Mouse (Mus musculus) MEL (cell line): ENCODE data around the gene Tspan3. TPM values are rescaled to one million over a fixed set of nuclear protein-coding genes. Genes with fewer than 3 reads are reported as not detected.
A peak's percentile ranks its signal among the peaks of the same experiment; 100 is the strongest.

Source experiments
- DNase-seq: peaks from one replicate; pipeline ENCODE4 v3.0.0; 2011; ENCODE audit warnings: low read depth, low spot score
- H3K27ac ChIP-seq: 2 replicates; pipeline ENCODE4 v1.5.1; 2012; ENCODE audit warnings: low read depth, mild to moderate bottlenecking, control low read depth, low read length, moderate library complexity; ENCODE audit not compliant: control insufficient read depth
- H3K27me3 ChIP-seq, 2 experiments: fragments of 150-350 bp in 1 of 2; sonication (generic) in 1 of 2; 2 replicates each; pipeline ENCODE4 v1.6.1; 2012; ENCODE audit warnings: low read length in 2 of 2, mild to moderate bottlenecking in 2 of 2, improper control_type of control experiment in 1 of 2, moderate library complexity in 1 of 2; ENCODE audit not compliant: insufficient read depth in 2 of 2, control insufficient read depth in 1 of 2
- H3K36me3 ChIP-seq, 2 experiments: 2 replicates each; pipeline ENCODE4 v1.6.1; 2012 to 2014; ENCODE audit warnings: low read length in 2 of 2, improper control_type of control experiment in 1 of 2, inconsistent platforms in 1 of 2, mild to moderate bottlenecking in 1 of 2; ENCODE audit not compliant: insufficient read depth in 2 of 2, control insufficient read depth in 1 of 2
- H3K4me1 ChIP-seq, 2 experiments: fragments of 150-350 bp in 1 of 2; sonication (generic) in 1 of 2; 2 replicates each; pipeline ENCODE4 v1.6.1; 2012; ENCODE audit warnings: low read length in 2 of 2, improper control_type of control experiment in 1 of 2, mild to moderate bottlenecking in 1 of 2; ENCODE audit not compliant: insufficient read depth in 2 of 2, control insufficient read depth in 1 of 2
- H3K4me3 ChIP-seq, 2 experiments: fragments of 150-350 bp in 1 of 2; sonication (generic) in 1 of 2; 2 replicates each; pipeline ENCODE4 v1.5.1; 2012; ENCODE audit warnings: low read depth in 2 of 2, low read length in 2 of 2, mild to moderate bottlenecking in 2 of 2, moderate library complexity in 2 of 2, control low read depth in 1 of 2, improper control_type of control experiment in 1 of 2; ENCODE audit not compliant: control insufficient read depth in 1 of 2, insufficient read depth in 1 of 2
- H3K79me2 ChIP-seq: 2 replicates; pipeline ENCODE4 v1.6.1; 2012; ENCODE audit warnings: mild to moderate bottlenecking, low read length, moderate library complexity; ENCODE audit not compliant: control insufficient read depth, poor library complexity, insufficient read depth
- H3K9ac ChIP-seq: 2 replicates; pipeline ENCODE4 v1.6.1; 2012; ENCODE audit warnings: low read depth, mild to moderate bottlenecking, control low read depth, low read length, moderate library complexity; ENCODE audit not compliant: control insufficient read depth, poor library complexity, severe bottlenecking
- H3K9me3 ChIP-seq: fragments of 150-350 bp; sonication (generic); replicated peaks from 2 replicates; pipeline ENCODE4 v1.6.1; 2012; ENCODE audit warnings: mild to moderate bottlenecking, low read length, improper control_type of control experiment, moderate library complexity; ENCODE audit not compliant: insufficient read depth
- BHLHE40 ChIP-seq: IDR thresholded peaks from 2 replicates; pipeline ENCODE4 v1.6.1; 2012; ENCODE audit warnings: low read depth, mild to moderate bottlenecking, inconsistent platforms, low read length, improper control_type of control experiment, borderline replicate concordance
- CHD1 ChIP-seq: IDR thresholded peaks from 2 replicates; pipeline ENCODE4 v1.6.1; 2012; ENCODE audit warnings: low read depth, mild to moderate bottlenecking, inconsistent platforms, low read length, improper control_type of control experiment
- CTCF ChIP-seq, 3 experiments: IDR thresholded peaks in 2 of 3; conservative IDR thresholded peaks in 1 of 3; 2 replicates each; pipeline ENCODE4 v1.5.1; 2011 to 2012; ENCODE audit warnings: low read length in 3 of 3, low read depth in 2 of 3, mild to moderate bottlenecking in 2 of 3, improper control_type of control experiment in 1 of 3, inconsistent platforms in 1 of 3, mixed read lengths in 1 of 3, moderate library complexity in 1 of 3; ENCODE audit not compliant: control insufficient read depth in 1 of 3, insufficient read depth in 1 of 3, poor library complexity in 1 of 3, severe bottlenecking in 1 of 3
- E2F4 ChIP-seq: IDR thresholded peaks from 2 replicates; pipeline ENCODE4 v1.6.1; 2011; ENCODE audit warnings: low read depth, low read length, improper control_type of control experiment, borderline replicate concordance
- ELF1 ChIP-seq: IDR thresholded peaks from 2 replicates; pipeline ENCODE4 v1.6.1; 2014; ENCODE audit warnings: low read depth, mild to moderate bottlenecking, inconsistent platforms, low read length, improper control_type of control experiment, moderate library complexity
- EP300 ChIP-seq, 2 experiments: IDR thresholded peaks; 2 replicates each; pipeline ENCODE4 v1.6.1; 2011; ENCODE audit warnings: improper control_type of control experiment in 2 of 2, low read length in 2 of 2, low read depth in 1 of 2, mild to moderate bottlenecking in 1 of 2
- ETS1 ChIP-seq: IDR thresholded peaks from 2 replicates; pipeline ENCODE4 v1.6.1; 2012; ENCODE audit warnings: low read depth, mild to moderate bottlenecking, inconsistent platforms, low read length, improper control_type of control experiment, moderate library complexity
- GABPA ChIP-seq: IDR thresholded peaks from 2 replicates; pipeline ENCODE4 v1.6.1; 2012; ENCODE audit warnings: low read depth, mild to moderate bottlenecking, inconsistent platforms, low read length, improper control_type of control experiment, moderate library complexity
- HCFC1 ChIP-seq: IDR thresholded peaks from 2 replicates; pipeline ENCODE4 v1.6.1; 2012; ENCODE audit warnings: low read depth, mild to moderate bottlenecking, inconsistent platforms, low read length, improper control_type of control experiment, moderate library complexity
- JUND ChIP-seq: IDR thresholded peaks from 2 replicates; pipeline ENCODE4 v1.6.1; 2011; ENCODE audit warnings: low read depth, mild to moderate bottlenecking, improper control_type of control experiment, low read length
- KAT2A ChIP-seq: conservative IDR thresholded peaks from 2 replicates; pipeline ENCODE4 v1.6.1; 2012; ENCODE audit warnings: low read depth, low read length, improper control_type of control experiment, inconsistent platforms
- MAFK ChIP-seq: IDR thresholded peaks from 2 replicates; pipeline ENCODE4 v1.6.1; 2011; ENCODE audit warnings: low read depth, mild to moderate bottlenecking, low read length, improper control_type of control experiment, borderline replicate concordance
- MAX ChIP-seq: IDR thresholded peaks from 2 replicates; pipeline ENCODE4 v1.6.1; 2011; ENCODE audit warnings: low read length, improper control_type of control experiment
- MAZ ChIP-seq: IDR thresholded peaks from 2 replicates; pipeline ENCODE4 v1.6.1; 2012; ENCODE audit warnings: low read depth, mild to moderate bottlenecking, inconsistent platforms, low read length, improper control_type of control experiment
- MEF2A ChIP-seq: IDR thresholded peaks from 2 replicates; pipeline ENCODE4 v1.6.1; 2014; ENCODE audit warnings: low read depth, mild to moderate bottlenecking, inconsistent platforms, low read length, improper control_type of control experiment; ENCODE audit not compliant: poor library complexity, insufficient replicate concordance, severe bottlenecking; ENCODE audit errors: extremely low read depth
- MXI1 ChIP-seq: IDR thresholded peaks from 2 replicates; pipeline ENCODE4 v1.6.1; 2011; ENCODE audit warnings: mild to moderate bottlenecking, low read depth, low read length, improper control_type of control experiment
- MYB ChIP-seq: IDR thresholded peaks from 2 replicates; pipeline ENCODE4 v1.6.1; 2011; ENCODE audit warnings: mild to moderate bottlenecking, low read depth, low read length, improper control_type of control experiment
- MYC ChIP-seq: IDR thresholded peaks from 2 replicates; pipeline ENCODE4 v1.6.1; 2011; ENCODE audit warnings: low read depth, mild to moderate bottlenecking, low read length, improper control_type of control experiment, moderate library complexity
- NELFE ChIP-seq: IDR thresholded peaks from 2 replicates; pipeline ENCODE4 v1.6.1; 2011; ENCODE audit warnings: low read depth, low read length, improper control_type of control experiment
- NRF1 ChIP-seq: IDR thresholded peaks from 2 replicates; pipeline ENCODE4 v1.6.1; 2014; ENCODE audit warnings: low read depth, mild to moderate bottlenecking, inconsistent platforms, low read length, improper control_type of control experiment, moderate library complexity; ENCODE audit not compliant: poor library complexity, insufficient read depth, severe bottlenecking
- POLR2A ChIP-seq, 2 experiments: IDR thresholded peaks; 2 replicates each; pipeline ENCODE4 v1.6.1; 2011 to 2012; ENCODE audit warnings: low read length in 2 of 2, mild to moderate bottlenecking in 2 of 2, control low read depth in 1 of 2, improper control_type of control experiment in 1 of 2, low read depth in 1 of 2, moderate library complexity in 1 of 2; ENCODE audit not compliant: control insufficient read depth in 1 of 2, insufficient read depth in 1 of 2, poor library complexity in 1 of 2
- POLR2AphosphoS2 ChIP-seq: IDR thresholded peaks from 2 replicates; pipeline ENCODE4 v1.6.1; 2011; ENCODE audit warnings: low read length, improper control_type of control experiment
- POLR2AphosphoS5 ChIP-seq: IDR thresholded peaks from 2 replicates; pipeline ENCODE4 v1.6.1; 2012; ENCODE audit warnings: low read depth, borderline replicate concordance, mild to moderate bottlenecking, inconsistent platforms, low read length, moderate library complexity, mixed read lengths
- RAD21 ChIP-seq: IDR thresholded peaks from 2 replicates; pipeline ENCODE4 v1.6.1; 2011; ENCODE audit warnings: mild to moderate bottlenecking, low read depth, low read length, improper control_type of control experiment
- SIN3A ChIP-seq: IDR thresholded peaks from 2 replicates; pipeline ENCODE4 v1.6.1; 2012; ENCODE audit warnings: low read length, improper control_type of control experiment, inconsistent platforms
- TBP ChIP-seq: IDR thresholded peaks from 2 replicates; pipeline ENCODE4 v1.8.0; 2011; ENCODE audit warnings: low read depth, low read length, improper control_type of control experiment
- USF1 ChIP-seq: IDR thresholded peaks from 2 replicates; pipeline ENCODE4 v1.6.1; 2014; ENCODE audit warnings: low read depth, mild to moderate bottlenecking, inconsistent platforms, low read length, improper control_type of control experiment, moderate library complexity
- ZC3H11A ChIP-seq: IDR thresholded peaks from 2 replicates; pipeline ENCODE4 v1.6.1; 2012; ENCODE audit warnings: low read depth, mild to moderate bottlenecking, inconsistent platforms, low read length, improper control_type of control experiment
- ZKSCAN1 ChIP-seq: IDR thresholded peaks from 2 replicates; pipeline ENCODE4 v1.6.1; 2012; ENCODE audit warnings: low read depth, mild to moderate bottlenecking, inconsistent platforms, low read length, improper control_type of control experiment, moderate library complexity
- ZMIZ1 ChIP-seq: IDR thresholded peaks from 2 replicates; pipeline ENCODE4 v1.6.1; 2012; ENCODE audit warnings: low read depth, mild to moderate bottlenecking, inconsistent platforms, low read length, improper control_type of control experiment, moderate library complexity
- ZNF384 ChIP-seq: IDR thresholded peaks from 2 replicates; pipeline ENCODE4 v1.6.1; 2012; ENCODE audit warnings: low read depth, mild to moderate bottlenecking, inconsistent platforms, low read length, improper control_type of control experiment
- polyA plus RNA-seq, 2 experiments: library from polyadenylated mRNA; stranded (reverse) in 1 of 2; unstranded in 1 of 2; fragments of >175 nt in 1 of 2; fragments of >200 nt in 1 of 2; gene quantifications; 2 replicates each; pipeline versions ENCODE4 v1.2.1 to v1.2.4; 2012; ENCODE audit warnings: low replicate concordance in 2 of 2, low read depth in 1 of 2; ENCODE audit not compliant: insufficient read length in 2 of 2, insufficient read depth in 1 of 2, missing spikeins in 1 of 2
- total RNA-seq: library from RNA; depleted of rRNA; stranded (reverse); fragments of 300-350 nt; gene quantifications from 2 replicates; pipeline ENCODE4 v1.2.3, GENCODE M21; 2012

Gene Tspan3
- total and polyA plus RNA-seq, 3 experiments: 49.5 to 87.3 (median 62.6) TPM

- DNase-seq: no peak
- Histone ChIP-seq H3K9ac (no peak overlapping the region), H3K27me3 (no peaks in the 10 kb centered on the region), H3K4me3 (no peak overlapping the region), H3K27ac (no peak overlapping the region), H3K79me2 (no peaks in the 10 kb centered on the region), H3K4me1 (no peaks in the 10 kb centered on the region), H3K9me3 (no peaks in the 10 kb centered on the region), H3K36me3 (no peaks in the 10 kb centered on the region)
- TF ChIP-seq MAZ (no peak), E2F4 (no peak), MEF2A (no peak), MAX (no peak), USF1 (no peak), POLR2AphosphoS2 (no peak), CTCF (IDR thresholded peaks at IDR 0.05 in 2 of 3, conservative IDR thresholded peaks at IDR 0.05 in 1 of 3; ENCODE audit: control insufficient read depth in 1 of 3, insufficient read depth in 1 of 3, low read depth in 2 of 3, low read length in 3 of 3, poor library complexity in 1 of 3, severe bottlenecking in 1 of 3) (no peak), ELF1 (no peak), HCFC1 (no peak), MYB (no peak)
These were observed 42.3 kb downstream of the Tspan3 start for GRCm38 (mm10) chr9:56122973-56123372.

DNA sequence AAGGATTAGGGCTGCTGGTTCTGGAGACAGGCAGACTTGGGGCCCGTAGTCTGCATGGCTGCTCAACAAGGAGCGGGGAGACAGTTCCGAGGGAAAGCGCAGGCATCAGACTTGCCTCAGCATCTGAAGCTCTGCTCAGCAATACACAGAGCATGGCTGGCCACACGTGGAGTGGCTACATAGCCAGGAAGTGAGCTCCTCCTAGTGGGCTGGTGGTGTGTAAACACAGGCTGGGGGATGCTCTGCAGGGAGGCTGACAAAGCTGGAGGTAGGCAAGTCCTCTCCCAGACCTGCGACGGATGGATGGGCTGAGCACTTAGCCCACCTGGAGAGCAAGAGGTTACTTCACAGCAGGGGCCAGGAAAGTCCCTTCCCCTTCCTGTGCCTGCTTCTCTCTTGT, 44.2 kb downstream of the Tspan3 start:
- Histone ChIP-seq H3K79me2 (no peaks in the 10 kb centered on the region), H3K27ac (no peak overlapping the region), H3K4me3 (no peak overlapping the region), H3K9me3 (no peaks in the 10 kb centered on the region), H3K27me3 (no peaks in the 10 kb centered on the region), H3K4me1 (no peaks in the 10 kb centered on the region), H3K9ac (no peak overlapping the region), H3K36me3 (no peaks in the 10 kb centered on the region)
- peak; percentile 47 for DNase-seq
- TF ChIP-seq ZKSCAN1 (no peak), NELFE (no peak), KAT2A (no peak), ETS1 (no peak), ZMIZ1 (no peak), GABPA (no peak), POLR2AphosphoS5 (no peak), HCFC1 (no peak), CTCF (IDR thresholded peaks at IDR 0.05 in 2 of 3, conservative IDR thresholded peaks at IDR 0.05 in 1 of 3; ENCODE audit: control insufficient read depth in 1 of 3, insufficient read depth in 1 of 3, low read depth in 2 of 3, low read length in 3 of 3, poor library complexity in 1 of 3, severe bottlenecking in 1 of 3) (peak; percentile 13 to 51 (median 41); a peak in 3 of 6 replicates), CHD1 (no peak), POLR2AphosphoS2 (no peak), TBP (no peak), EP300 (IDR thresholded peaks at IDR 0.05; ENCODE audit: low read depth in 1 of 2, low read length in 2 of 2) (no peak), USF1 (no peak), POLR2A (IDR thresholded peaks at IDR 0.05; ENCODE audit: control insufficient read depth in 1 of 2, insufficient read depth in 1 of 2, low read depth in 1 of 2, low read length in 2 of 2, poor library complexity in 1 of 2) (no peak), MAX (peak; percentile 39; the same call in 1 of the 2 replicates), RAD21 (peak; percentile 21), MYB (no peak), MYC (0 out of 2 replicates have a peak, but pooled peaks have one; percentile 51), ZC3H11A (no peak), ELF1 (no peak), MAFK (no peak), JUND (no peak), ZNF384 (no peak), SIN3A (no peak), BHLHE40 (no peak), NRF1 (no peak), MXI1 (no peak)
